Mouse (Mus musculus) forebrain, embryonic 16.5 days (tissue): ENCODE results near the gene Ccdc85c. TPM values are rescaled to one million over a fixed set of nuclear protein-coding genes. Genes with fewer than 3 reads are reported as not detected.

ENCODE experiments used
- ATAC-seq: fragments of 200-750 bp; cut with Nextera tagmentation; 2 replicates; pipeline ENCODE4 v1.8.0; 2017; ENCODE audit warnings: mild to moderate bottlenecking, moderate library complexity
- H3K27ac ChIP-seq: fragments of 300-500 bp; sonication (generic); 2 replicates; pipeline ENCODE4 v1.5.1; 2014; ENCODE audit warnings: low read length, control low read depth
- H3K27me3 ChIP-seq: fragments of 300-500 bp; sonication (generic); replicated peaks from 2 replicates; pipeline ENCODE4 v1.6.1; 2014; ENCODE audit warnings: low read length; ENCODE audit not compliant: control insufficient read depth, insufficient read depth
- H3K36me3 ChIP-seq: fragments of 300-500 bp; sonication (generic); 2 replicates; pipeline ENCODE4 v1.6.1; 2014; ENCODE audit not compliant: control insufficient read depth, insufficient read depth
- H3K4me1 ChIP-seq: fragments of 300-500 bp; sonication (generic); replicated peaks from 2 replicates; pipeline ENCODE4 v1.6.1; 2014; ENCODE audit warnings: low read length; ENCODE audit not compliant: control insufficient read depth, insufficient read depth
- H3K4me2 ChIP-seq: fragments of 300-500 bp; sonication (generic); 2 replicates; pipeline ENCODE4 v1.6.1; 2014; ENCODE audit warnings: mild to moderate bottlenecking, low read length, control low read depth
- H3K4me3 ChIP-seq: fragments of 300-500 bp; sonication (generic); replicated peaks from 2 replicates; pipeline ENCODE4 v1.5.1; 2014; ENCODE audit warnings: mild to moderate bottlenecking, low read length, control low read depth
- H3K9ac ChIP-seq: fragments of 300-500 bp; sonication (generic); replicated peaks from 2 replicates; pipeline ENCODE4 v1.6.1; 2014; ENCODE audit warnings: low read depth, low read length, control low read depth
- H3K9me3 ChIP-seq: fragments of 300-500 bp; sonication (generic); 2 replicates; pipeline ENCODE4 v1.6.1; 2016; ENCODE audit warnings: low read length; ENCODE audit not compliant: control insufficient read depth
- WGBS: fragments of 180-500 bp; shearing (Covaris S2); extraction: QIAGEN DNeasy Blood & Tissue Kit; methylation state at CpG from one replicate; pipeline ENCODE4 v1.1.7; 2014; 5-methylcytosine and 5-hydroxymethylcytosine counted together
- polyA plus RNA-seq: library from polyadenylated mRNA; unstranded; fragments of >200 nt; fragmentation: Nextera tagmentation; extraction: Ambion mirVana; gene quantifications from 2 replicates; pipeline ENCODE4 v1.2.1, GENCODE M21; 2015

The Ccdc85c gene
- polyA plus RNA-seq, 1 experiment from 2014 or later, result 12.0 TPM

DNA sequence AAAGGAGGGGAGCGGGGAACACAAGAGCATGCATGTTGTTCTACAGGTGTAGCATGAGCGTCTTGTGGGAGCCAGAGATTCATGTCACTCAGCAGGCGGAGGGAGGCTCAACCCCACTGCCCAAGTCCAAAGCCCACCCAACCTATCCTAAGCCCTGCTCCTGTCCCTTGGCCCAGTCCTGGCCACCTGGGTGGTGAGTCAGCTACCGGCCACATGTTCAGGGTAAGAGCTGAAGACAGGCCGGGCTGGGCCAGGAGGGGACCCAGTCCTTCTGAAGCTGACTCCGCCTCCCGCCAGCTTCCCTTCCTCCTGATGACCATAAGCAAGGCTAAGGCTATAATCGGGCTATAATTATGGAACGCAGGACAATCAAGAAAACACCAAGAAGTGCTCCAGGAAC, 67.0 kb downstream of the Ccdc85c start:
- H3K4me1 ChIP-seq, result peaks cover 17% of the 10 kb centered on the region
- no peak for ATAC-seq
- 92% methylated on average over 9 of the region's 9 CpGs for WGBS

DNA sequence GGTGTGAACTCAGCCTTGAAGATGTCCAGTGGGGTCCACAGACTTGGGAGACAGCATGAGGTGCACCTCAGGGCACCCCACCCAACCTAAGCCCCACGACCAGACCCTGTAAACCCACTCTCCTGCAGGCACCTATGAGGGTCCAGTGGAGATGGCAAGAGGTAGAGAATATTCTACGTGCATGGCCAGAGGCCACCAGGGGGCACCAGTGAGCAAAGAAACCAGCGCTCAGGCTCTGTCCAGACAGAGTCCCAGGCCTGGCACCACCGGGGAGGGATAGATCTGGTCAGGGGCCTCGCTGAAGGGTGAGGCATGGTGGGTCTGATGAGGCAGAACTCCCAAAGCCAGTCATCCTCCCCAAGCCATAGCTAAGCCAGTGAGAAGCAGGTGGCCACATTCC, 68.6 kb downstream of the Ccdc85c start:
- Histone ChIP-seq H3K9me3 (no peaks in the 10 kb centered on the region), H3K27me3 (no peaks in the 10 kb centered on the region), H3K4me3 (no peak overlapping the region), H3K4me2 (no peak overlapping the region), H3K27ac (no peak overlapping the region), H3K4me1 (peaks cover 8% of the 10 kb centered on the region), H3K36me3 (peaks cover 10% of the 10 kb centered on the region; the same call in 1 of the 2 replicates), H3K9ac (no peak overlapping the region)
- peak; percentile 65 for ATAC-seq
- 15% methylated on average over 5 of the region's 5 CpGs for WGBS

More for the DNA sequence above, 67.0 kb downstream of the Ccdc85c start:
- Histone ChIP-seq H3K9ac (no peak overlapping the region), H3K4me2 (no peak overlapping the region), H3K27ac (no peak overlapping the region), H3K4me3 (no peak overlapping the region), H3K27me3 (no peaks in the 10 kb centered on the region), H3K36me3 (0 out of 2 replicates have a peak, but pooled peaks cover 6% of the 10 kb centered on the region), H3K9me3 (no peaks in the 10 kb centered on the region)

GRCm38 (mm10) chr12:108204978-108205377, 70.2 kb downstream of the Ccdc85c start:
- H3K4me2 ChIP-seq, result no peak overlapping the region
- peaks cover 20% of the 10 kb centered on the region; the same call in 1 of the 2 replicates for H3K36me3 ChIP-seq
- WGBS, result 74% methylated on average over 12 of the region's 12 CpGs
- no peak for ATAC-seq
- no peaks in the 10 kb centered on the region for H3K27me3 ChIP-seq
- no peak overlapping the region for H3K9ac ChIP-seq
- no peak overlapping the region for H3K27ac ChIP-seq
- H3K4me3 ChIP-seq, result no peak overlapping the region
- peaks cover 8% of the 10 kb centered on the region for H3K4me1 ChIP-seq
- H3K9me3 ChIP-seq, result no peaks in the 10 kb centered on the region

DNA sequence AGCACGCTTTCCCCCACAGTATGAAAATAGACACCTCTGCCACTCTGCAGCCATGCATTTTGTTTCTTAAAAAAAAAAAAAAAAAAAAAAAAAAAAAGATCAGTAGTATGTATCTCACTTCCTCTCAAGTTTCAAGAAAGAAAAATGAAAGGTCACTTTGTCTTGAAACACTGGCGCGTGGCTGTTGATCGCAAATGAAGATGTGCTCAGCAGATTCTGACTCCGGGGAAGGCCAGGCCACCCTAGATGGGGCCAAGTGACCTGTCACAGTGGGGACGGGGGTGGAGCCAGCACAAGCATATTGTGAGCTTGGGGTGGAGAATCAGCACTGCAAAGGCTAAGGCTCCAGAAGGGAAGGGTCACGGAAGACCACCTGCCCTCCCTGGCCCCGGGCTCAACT, 71.3 kb downstream of the Ccdc85c start:
- H3K36me3 ChIP-seq, result peaks cover 28% of the 10 kb centered on the region
- WGBS, result 82% methylated on average over 8 of the region's 8 CpGs
- H3K27ac ChIP-seq, result no peak overlapping the region
- no peak overlapping the region for H3K4me3 ChIP-seq
- no peak for ATAC-seq
- H3K4me2 ChIP-seq, result no peak overlapping the region
- peaks cover 2% of the 10 kb centered on the region for H3K4me1 ChIP-seq
- no peaks in the 10 kb centered on the region for H3K9me3 ChIP-seq
- no peaks in the 10 kb centered on the region for H3K27me3 ChIP-seq
- H3K9ac ChIP-seq, result no peak overlapping the region

GRCm38 (mm10) chr12:108200094-108200493, 75.1 kb downstream of the Ccdc85c start:
- Histone ChIP-seq H3K9me3 (no peaks in the 10 kb centered on the region), H3K4me3 (no peak overlapping the region), H3K27me3 (no peaks in the 10 kb centered on the region), H3K27ac (no peak overlapping the region), H3K9ac (no peak overlapping the region), H3K4me1 (no peaks in the 10 kb centered on the region), H3K4me2 (no peak overlapping the region), H3K36me3 (peaks cover 39% of the 10 kb centered on the region)
- no peak for ATAC-seq
- 96% methylated on average over 1 of the region's 1 CpGs for WGBS

DNA sequence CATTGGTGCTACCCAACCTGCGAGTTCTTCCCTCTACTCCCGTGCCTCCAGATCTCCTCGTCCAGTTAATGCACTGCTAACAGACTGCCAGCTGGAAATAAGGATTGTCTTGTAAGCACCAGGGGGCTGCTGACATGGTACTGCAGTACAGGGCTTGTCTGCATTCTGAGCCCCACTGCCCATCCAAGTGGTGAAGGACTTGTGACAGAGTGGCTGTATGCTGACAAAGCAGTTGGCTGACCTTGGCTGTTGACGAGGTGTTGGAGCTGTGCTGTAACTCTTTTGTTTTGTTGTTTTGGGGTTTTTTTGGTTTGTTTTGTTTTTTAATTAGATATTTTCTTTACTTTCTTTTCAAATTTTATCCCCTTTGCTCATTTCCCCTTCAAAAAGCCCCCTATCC, 76.8 kb downstream of the Ccdc85c start:
- WGBS, result 78% methylated on average over 4 of the region's 4 CpGs
- ATAC-seq, result no peak
- no peaks in the 10 kb centered on the region for H3K4me1 ChIP-seq
- H3K9me3 ChIP-seq, result no peaks in the 10 kb centered on the region
- peaks cover 41% of the 10 kb centered on the region for H3K36me3 ChIP-seq
- no peak overlapping the region for H3K4me2 ChIP-seq
- no peak overlapping the region for H3K4me3 ChIP-seq
- H3K9ac ChIP-seq, result no peak overlapping the region
- H3K27me3 ChIP-seq, result no peaks in the 10 kb centered on the region
- H3K27ac ChIP-seq, result no peak overlapping the region

DNA sequence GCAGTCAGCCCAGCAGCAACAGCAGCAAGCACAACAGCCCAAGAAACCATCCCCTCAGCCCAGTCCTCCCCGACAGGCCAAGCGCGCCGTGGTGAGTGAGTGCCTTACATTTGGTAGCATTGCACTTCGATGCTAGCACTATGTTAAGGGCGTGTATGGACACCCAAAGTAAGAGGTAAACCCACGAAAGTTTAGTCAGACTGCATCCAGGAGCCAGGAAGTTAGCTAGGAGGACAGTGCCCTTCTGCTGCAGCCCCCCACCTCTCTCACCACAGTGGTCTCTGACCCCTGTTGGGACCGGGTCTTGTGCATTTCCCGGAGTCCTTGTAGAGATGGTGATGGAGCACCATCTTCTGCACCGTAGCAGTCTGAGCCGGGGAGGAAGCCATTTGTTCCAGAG, 79.5 kb downstream of the Ccdc85c start:
- Histone ChIP-seq H3K4me2 (no peak overlapping the region), H3K36me3 (peaks cover 39% of the 10 kb centered on the region), H3K4me1 (no peaks in the 10 kb centered on the region), H3K9ac (no peak overlapping the region), H3K27me3 (no peaks in the 10 kb centered on the region), H3K9me3 (no peaks in the 10 kb centered on the region), H3K4me3 (no peak overlapping the region), H3K27ac (no peak overlapping the region)
- ATAC-seq, result no peak
- 97% methylated on average over 11 of the region's 11 CpGs for WGBS

GRCm38 (mm10) chr12:108193878-108194277, 81.3 kb downstream of the Ccdc85c start:
- H3K9me3 ChIP-seq, result no peaks in the 10 kb centered on the region
- no peaks in the 10 kb centered on the region for H3K27me3 ChIP-seq
- no peak overlapping the region for H3K4me2 ChIP-seq
- no peak overlapping the region for H3K9ac ChIP-seq
- peaks cover 42% of the 10 kb centered on the region for H3K36me3 ChIP-seq
- no peak overlapping the region for H3K27ac ChIP-seq
- no peak overlapping the region for H3K4me3 ChIP-seq
- H3K4me1 ChIP-seq, result no peaks in the 10 kb centered on the region
- ATAC-seq, result no peak
- 85% methylated on average over 5 of the region's 5 CpGs for WGBS

- WGBS, result 84% methylated on average over 6 of the region's 6 CpGs
- no peaks in the 10 kb centered on the region for H3K9me3 ChIP-seq
- no peaks in the 10 kb centered on the region for H3K27me3 ChIP-seq
- peaks cover 29% of the 10 kb centered on the region for H3K36me3 ChIP-seq
- H3K9ac ChIP-seq, result no peak overlapping the region
- no peak for ATAC-seq
- H3K4me3 ChIP-seq, result no peak overlapping the region
- H3K4me1 ChIP-seq, result peaks cover 6% of the 10 kb centered on the region
- H3K27ac ChIP-seq, result no peak overlapping the region
- no peak overlapping the region for H3K4me2 ChIP-seq
These were observed 87.6 kb downstream of the Ccdc85c start for GRCm38 (mm10) chr12:108187541-108188091.

DNA sequence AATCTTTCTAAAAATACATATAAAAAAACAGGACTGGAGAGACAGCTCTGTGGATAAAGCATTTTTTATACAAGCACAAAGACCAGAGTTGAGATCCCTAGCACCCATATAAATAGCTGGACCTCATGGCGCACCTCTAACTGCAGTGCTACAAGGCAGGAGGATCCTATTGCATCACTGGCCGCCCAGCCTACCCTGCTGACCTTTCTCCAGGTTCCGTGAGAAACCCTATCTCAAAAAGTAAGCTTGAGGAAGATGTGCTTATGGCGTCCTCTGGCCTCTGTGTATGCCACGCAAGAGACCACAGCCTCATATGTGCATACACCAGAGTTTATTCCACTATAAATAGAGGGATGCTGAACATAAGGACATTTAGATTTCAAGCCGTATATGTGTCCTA, 93.5 kb downstream of the Ccdc85c start:
- Histone ChIP-seq H3K4me1 (peaks cover 26% of the 10 kb centered on the region), H3K4me3 (no peak overlapping the region), H3K9ac (no peak overlapping the region), H3K36me3 (peaks cover 2% of the 10 kb centered on the region), H3K9me3 (no peaks in the 10 kb centered on the region), H3K27me3 (no peaks in the 10 kb centered on the region), H3K27ac (no peak overlapping the region), H3K4me2 (no peak overlapping the region)
- no peak for ATAC-seq
- WGBS, result 92% methylated on average over 6 of the region's 6 CpGs
